Mouse (Mus musculus) lung, adult 2 months (tissue): ENCODE results near the gene Gm49322.

ENCODE experiments used
- CTCF ChIP-seq: fragments of 200-500 bp; IDR thresholded peaks from 2 replicates; pipeline ENCODE4 v1.5.1; 2011; ENCODE audit warnings: mild to moderate bottlenecking, low read length, control low read depth; ENCODE audit not compliant: insufficient read depth
- POLR2A ChIP-seq: fragments of 200-500 bp; IDR thresholded peaks from 2 replicates; pipeline ENCODE4 v1.6.1; 2011; ENCODE audit warnings: low read depth, mild to moderate bottlenecking, control low read depth, low read length, borderline replicate concordance; ENCODE audit errors: extremely low read depth

DNA sequence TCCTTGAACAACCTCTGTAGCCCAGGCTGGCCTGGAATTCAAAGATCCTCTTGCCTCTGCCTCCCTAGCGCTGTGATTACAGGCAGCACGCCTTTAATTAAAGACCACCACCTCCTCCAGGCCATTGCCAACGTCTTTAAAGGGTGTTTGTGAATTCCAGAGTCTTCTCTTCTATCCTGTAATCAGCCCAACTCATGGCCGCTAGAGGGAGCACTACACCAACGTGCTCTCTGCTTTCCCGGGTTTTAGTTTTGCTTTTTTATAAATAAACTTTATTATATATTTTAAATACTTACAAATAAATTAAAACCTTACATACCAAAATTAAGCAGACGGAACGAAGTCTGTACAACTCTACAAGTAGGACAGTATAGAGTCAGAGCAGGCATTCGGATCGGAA lies 53.4 kb downstream of the Gm49322 start:
- TF ChIP-seq CTCF (peak; percentile 73), POLR2A (no peak)
